Mouse (Mus musculus): ENCODE data around the gene Pbxip1. TPM values are rescaled to one million over a fixed set of nuclear protein-coding genes. Genes with fewer than 3 reads are reported as not detected.

The Pbxip1 gene
- polyA plus RNA-seq, 1 experiment from 2014 or later: 10.0 TPM

DNA sequence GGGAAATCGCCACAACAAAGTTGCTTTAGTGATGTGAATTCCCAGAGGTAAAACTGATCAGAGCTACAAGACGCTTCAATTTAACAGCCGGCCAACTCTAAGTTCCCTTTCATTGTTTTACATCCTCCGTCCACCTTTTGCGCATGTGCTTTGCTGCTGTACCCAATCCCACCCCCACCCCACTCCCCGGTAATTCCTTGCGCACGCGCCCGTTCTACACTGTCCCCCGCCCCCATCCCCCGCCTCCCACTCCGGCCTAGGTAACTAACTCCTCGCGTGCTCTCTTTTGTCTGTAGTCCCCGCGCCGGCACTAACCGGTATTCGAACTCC is 18.7 kb upstream of the Pbxip1 start:
- 0% methylated on average over 20 of the region's 20 CpGs for WGBS
- no peaks in the 10 kb centered on the region for H3K9me3 ChIP-seq (ENCODE audit: control insufficient read depth, low read length)

DNA sequence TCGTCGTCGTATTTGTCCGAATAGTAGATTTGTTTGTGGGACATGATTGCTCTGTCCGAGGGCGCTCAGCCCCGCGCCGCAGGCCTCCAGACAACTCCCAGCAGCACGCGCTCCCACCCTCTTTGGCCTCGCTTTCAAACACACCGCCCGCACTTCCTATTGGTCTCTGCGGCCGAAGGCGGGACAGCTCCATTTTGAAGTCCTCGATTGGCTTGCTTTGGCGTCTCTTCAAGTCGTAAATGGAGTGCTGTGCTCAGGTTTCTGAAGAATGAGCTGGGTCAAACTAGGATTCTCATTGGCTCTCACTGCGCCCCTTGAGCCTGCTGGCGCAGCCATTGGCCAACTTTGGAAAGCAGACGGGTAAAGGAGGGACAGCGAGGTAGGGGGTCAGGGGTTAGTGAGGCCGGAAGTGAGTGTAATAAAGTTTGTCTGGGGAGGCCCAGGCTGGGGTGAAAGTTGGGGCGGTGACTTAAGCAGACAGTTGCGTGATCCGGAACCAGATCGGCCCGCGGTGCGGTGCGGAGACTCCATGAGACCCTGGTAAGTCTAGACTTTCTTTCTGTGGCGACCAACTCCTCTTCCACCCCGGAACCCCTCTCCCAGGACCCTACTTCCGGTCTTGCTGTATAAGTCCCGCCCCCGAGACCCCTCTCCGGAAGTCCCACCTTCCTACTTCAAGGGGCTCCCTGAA is 18.2 kb upstream of the Pbxip1 start, which contains the start of the genes Cks1b and Shc1:
Cks1b (minus strand) TSS at position 214 of the 691 bp plus-strand sequence.
Shc1 (plus strand) TSS at position 274 of the 691 bp plus-strand sequence.
- Histone ChIP-seq H3K27ac (ENCODE audit: low read depth, low read length) (peak within 1 kb of the TSS; percentile 85), H3K4me3 (ENCODE audit: low read depth, low read length) (peak within 1 kb of the TSS; percentile 57), H3K9me3 (ENCODE audit: control insufficient read depth, low read length) (no peaks in the 10 kb centered on the region), H3K36me3 (ENCODE audit: control insufficient read depth, insufficient read depth, low read length) (peaks cover 14% of the 10 kb centered on the region), H3K4me1 (replicated peaks; ENCODE audit: control insufficient read depth, insufficient read depth, low read length) (peaks cover 24% of the 10 kb centered on the region), H3K9ac (ENCODE audit: low read length) (peak within 1 kb of the TSS; percentile 75), H3K4me2 (ENCODE audit: low read depth, low read length, severe bottlenecking) (peak within 1 kb of the TSS; percentile 92), H3K27me3 (ENCODE audit: control insufficient read depth, insufficient read depth, low read length) (no peaks in the 10 kb centered on the region)
- under 1% methylated on average over 38 of the region's 39 CpGs for WGBS
- DNase-seq (ENCODE audit: low spot score): peak; percentile 97
- peak; percentile 96 for ATAC-seq (replicated peaks; ENCODE audit: low FRiP score)

More for the DNA sequence above, 18.7 kb upstream of the Pbxip1 start:
- H3K4me2 ChIP-seq (ENCODE audit: low read depth, low read length, severe bottlenecking): peak overlapping the region; percentile 92
- DNase-seq (ENCODE audit: low spot score) (no peak), ATAC-seq (replicated peaks; ENCODE audit: low FRiP score) (peak; percentile 59)
- peaks cover 24% of the 10 kb centered on the region for H3K4me1 ChIP-seq (replicated peaks; ENCODE audit: control insufficient read depth, insufficient read depth, low read length)
- peak overlapping the region; percentile 85 for H3K27ac ChIP-seq (ENCODE audit: low read depth, low read length)
- no peaks in the 10 kb centered on the region for H3K27me3 ChIP-seq (ENCODE audit: control insufficient read depth, insufficient read depth, low read length)
- peak overlapping the region; percentile 75 for H3K9ac ChIP-seq (ENCODE audit: low read length)
- peak overlapping the region; percentile 57 for H3K4me3 ChIP-seq (ENCODE audit: low read depth, low read length)
- peaks cover 14% of the 10 kb centered on the region for H3K36me3 ChIP-seq (ENCODE audit: control insufficient read depth, insufficient read depth, low read length)

DNA sequence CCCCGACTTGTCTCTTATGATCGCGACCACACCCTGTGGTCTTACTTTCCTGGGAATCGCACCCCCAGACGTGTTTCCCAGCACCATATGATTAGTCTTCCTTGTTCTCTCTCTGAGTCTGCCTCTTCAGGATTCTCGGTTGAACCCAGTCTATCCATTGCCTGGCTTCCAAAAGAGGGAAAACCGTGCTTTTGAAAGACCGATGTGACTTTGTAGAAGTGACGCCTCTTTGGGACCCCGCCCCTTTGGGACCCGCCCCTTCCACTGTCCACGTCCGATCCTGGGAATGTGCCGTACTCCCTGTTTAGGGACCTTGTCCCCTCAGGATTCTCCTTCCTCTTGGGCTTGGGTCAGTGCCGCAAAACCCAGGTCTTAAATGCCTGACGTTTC is 17.6 kb upstream of the Pbxip1 start:
- DNase-seq (ENCODE audit: low spot score) (peak; percentile 84), ATAC-seq (replicated peaks; ENCODE audit: low FRiP score) (peak; percentile 13)
- H3K27me3 ChIP-seq (ENCODE audit: control insufficient read depth, insufficient read depth, low read length): no peaks in the 10 kb centered on the region
- H3K36me3 ChIP-seq (ENCODE audit: control insufficient read depth, insufficient read depth, low read length): peaks cover 14% of the 10 kb centered on the region
- no peaks in the 10 kb centered on the region for H3K9me3 ChIP-seq (ENCODE audit: control insufficient read depth, low read length)
- peak overlapping the region; percentile 85 for H3K27ac ChIP-seq (ENCODE audit: low read depth, low read length)
- WGBS: 1% methylated on average over 16 of the region's 16 CpGs
- H3K9ac ChIP-seq (ENCODE audit: low read length): peak overlapping the region; percentile 67
- peak overlapping the region; percentile 57 for H3K4me3 ChIP-seq (ENCODE audit: low read depth, low read length)
- peak overlapping the region; percentile 92 for H3K4me2 ChIP-seq (ENCODE audit: low read depth, low read length, severe bottlenecking)
- H3K4me1 ChIP-seq (replicated peaks; ENCODE audit: control insufficient read depth, insufficient read depth, low read length): peaks cover 24% of the 10 kb centered on the region

DNA sequence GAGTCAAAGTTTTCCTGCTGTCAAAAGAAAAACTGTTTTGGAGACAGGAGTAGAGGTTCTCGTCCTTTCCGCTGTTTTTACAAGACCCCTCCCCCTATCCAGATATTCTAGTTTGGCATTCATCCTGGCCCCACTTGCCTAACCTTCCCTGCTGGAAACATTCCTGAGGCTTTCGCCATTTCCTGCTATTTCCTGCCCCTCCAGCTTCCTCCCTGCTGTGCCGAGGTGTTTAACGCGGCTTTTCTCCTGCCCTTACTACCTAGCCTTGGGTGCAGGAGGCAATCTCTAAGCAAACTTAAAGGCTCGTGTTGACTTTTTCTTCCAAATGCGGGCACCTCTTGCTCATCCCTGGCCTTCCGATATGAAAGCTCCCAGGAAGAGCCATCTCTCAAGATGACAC is 16.9 kb upstream of the Pbxip1 start:
- Histone ChIP-seq H3K36me3 (ENCODE audit: control insufficient read depth, insufficient read depth, low read length) (peaks cover 12% of the 10 kb centered on the region), H3K4me3 (ENCODE audit: low read depth, low read length) (peak overlapping the region; percentile 57), H3K27me3 (ENCODE audit: control insufficient read depth, insufficient read depth, low read length) (no peaks in the 10 kb centered on the region), H3K9me3 (ENCODE audit: control insufficient read depth, low read length) (no peaks in the 10 kb centered on the region), H3K27ac (ENCODE audit: low read depth, low read length) (peak overlapping the region; percentile 85), H3K4me1 (replicated peaks; ENCODE audit: control insufficient read depth, insufficient read depth, low read length) (peaks cover 24% of the 10 kb centered on the region), H3K4me2 (ENCODE audit: low read depth, low read length, severe bottlenecking) (peak overlapping the region; percentile 92), H3K9ac (ENCODE audit: low read length) (peak overlapping the region; percentile 67)
- ATAC-seq (replicated peaks; ENCODE audit: low FRiP score): no peak
- DNase-seq (ENCODE audit: low spot score): no peak
- 5% methylated on average over 9 of the region's 9 CpGs for WGBS

DNA sequence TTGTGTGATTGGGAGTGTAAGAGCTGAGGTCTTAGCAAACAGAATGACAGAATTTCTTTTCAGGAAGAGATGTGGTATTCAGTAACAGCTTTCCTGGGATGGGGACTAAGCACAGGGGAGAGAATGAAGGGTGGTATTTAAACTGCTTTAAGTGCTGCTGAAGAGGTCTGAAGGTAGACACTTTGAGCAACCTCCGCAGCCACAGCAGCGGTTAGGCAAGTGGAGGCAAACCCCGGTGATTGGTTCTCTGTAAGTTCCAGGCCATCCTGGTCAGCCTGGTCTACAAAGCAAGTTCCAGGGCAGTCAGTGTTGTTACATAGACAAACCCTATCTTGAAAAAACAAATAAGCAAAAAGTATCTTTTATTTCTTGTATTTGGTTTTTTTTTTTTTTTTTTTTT is 16.5 kb upstream of the Pbxip1 start:
- no peaks in the 10 kb centered on the region for H3K27me3 ChIP-seq (ENCODE audit: control insufficient read depth, insufficient read depth, low read length)
- WGBS: 45% methylated on average over 3 of the region's 3 CpGs
- H3K4me1 ChIP-seq (replicated peaks; ENCODE audit: control insufficient read depth, insufficient read depth, low read length): peaks cover 24% of the 10 kb centered on the region
- H3K9ac ChIP-seq (ENCODE audit: low read length): peak overlapping the region; percentile 67
- peaks cover 8% of the 10 kb centered on the region for H3K36me3 ChIP-seq (ENCODE audit: control insufficient read depth, insufficient read depth, low read length)
- H3K4me3 ChIP-seq (ENCODE audit: low read depth, low read length): peak overlapping the region; percentile 57
- ATAC-seq (replicated peaks; ENCODE audit: low FRiP score): no peak
- no peak for DNase-seq (ENCODE audit: low spot score)
- peak overlapping the region; percentile 85; the same call in 1 of the 2 replicates for H3K27ac ChIP-seq (ENCODE audit: low read depth, low read length)
- no peaks in the 10 kb centered on the region for H3K9me3 ChIP-seq (ENCODE audit: control insufficient read depth, low read length)
- peak overlapping the region; percentile 92 for H3K4me2 ChIP-seq (ENCODE audit: low read depth, low read length, severe bottlenecking)

DNA sequence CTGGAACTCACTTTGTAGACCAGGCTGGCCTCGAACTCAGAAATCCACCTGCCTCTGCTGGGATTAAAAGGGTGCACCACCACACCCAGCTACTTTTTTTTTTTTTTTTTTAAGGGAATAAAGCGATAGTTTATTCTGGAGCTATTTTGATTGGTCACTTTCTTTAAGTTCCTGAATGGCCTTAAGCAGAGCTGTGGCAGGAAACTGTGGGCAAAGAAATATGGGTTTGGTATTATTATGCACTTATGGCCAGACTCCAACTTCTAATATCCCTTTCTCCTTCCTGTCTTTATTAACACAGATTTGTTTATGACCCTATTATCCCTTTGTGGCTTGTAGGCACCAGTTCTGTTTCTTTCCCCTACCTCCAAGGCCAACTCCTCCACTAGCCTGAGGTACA is 16.1 kb upstream of the Pbxip1 start:
- Histone ChIP-seq H3K4me1 (replicated peaks; ENCODE audit: control insufficient read depth, insufficient read depth, low read length) (peaks cover 24% of the 10 kb centered on the region), H3K4me2 (ENCODE audit: low read depth, low read length, severe bottlenecking) (0 out of 2 replicates have a peak overlapping the region, but pooled peaks have one; percentile 54), H3K27ac (ENCODE audit: low read depth, low read length) (0 out of 2 replicates have a peak overlapping the region, but pooled peaks have one; percentile 18), H3K9me3 (ENCODE audit: control insufficient read depth, low read length) (no peaks in the 10 kb centered on the region), H3K4me3 (ENCODE audit: low read depth, low read length) (no peak overlapping the region), H3K27me3 (ENCODE audit: control insufficient read depth, insufficient read depth, low read length) (no peaks in the 10 kb centered on the region), H3K9ac (ENCODE audit: low read length) (no peak overlapping the region), H3K36me3 (ENCODE audit: control insufficient read depth, insufficient read depth, low read length) (peaks cover 5% of the 10 kb centered on the region)
- DNase-seq (ENCODE audit: low spot score) (no peak), ATAC-seq (replicated peaks; ENCODE audit: low FRiP score) (no peak)
- WGBS: 66% methylated on average over 2 of the region's 2 CpGs

DNA sequence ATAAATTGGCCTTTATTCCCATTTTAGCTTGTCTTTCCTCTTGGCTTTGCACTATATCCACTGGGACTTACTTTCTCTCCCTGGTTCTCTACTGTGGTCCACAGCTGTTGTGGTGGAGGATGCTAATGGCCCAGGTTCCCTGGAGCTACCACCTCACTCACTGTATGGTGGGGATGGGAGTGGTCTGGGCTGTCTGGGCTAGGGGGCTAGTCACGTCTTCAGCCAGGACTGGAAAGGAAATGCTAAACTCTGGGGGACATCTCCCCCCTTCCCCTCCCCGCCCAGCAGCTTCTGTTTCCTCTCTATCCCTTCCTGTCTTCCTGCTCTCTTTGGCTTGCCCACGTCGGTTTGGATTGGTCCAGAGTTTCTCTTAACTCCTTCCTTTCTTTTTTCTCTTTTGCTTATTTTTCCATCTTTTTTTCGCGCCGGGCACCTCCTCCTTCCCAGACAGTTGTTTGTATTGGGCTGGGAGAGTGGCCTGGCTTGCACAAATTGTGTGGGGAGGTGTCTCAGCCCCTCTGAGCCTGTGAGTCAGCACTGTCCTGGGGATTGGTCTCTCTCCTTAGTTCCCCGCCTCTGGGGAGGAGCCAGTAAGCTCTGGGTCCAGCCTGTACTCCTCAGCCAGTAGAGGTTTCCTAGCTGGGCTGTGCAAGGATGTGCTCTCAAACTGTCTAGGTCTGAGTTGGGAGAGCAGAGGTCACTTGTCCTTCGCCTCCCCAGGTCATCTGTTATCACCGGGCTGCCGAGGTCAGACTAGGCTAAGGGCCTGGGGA is 15.3 kb upstream of the Pbxip1 start:
- Histone ChIP-seq H3K27me3 (ENCODE audit: control insufficient read depth, insufficient read depth, low read length) (no peaks in the 10 kb centered on the region), H3K9me3 (ENCODE audit: control insufficient read depth, low read length) (no peaks in the 10 kb centered on the region), H3K9ac (ENCODE audit: low read length) (peak overlapping the region; percentile 57), H3K4me1 (replicated peaks; ENCODE audit: control insufficient read depth, insufficient read depth, low read length) (peaks cover 24% of the 10 kb centered on the region), H3K27ac (ENCODE audit: low read depth, low read length) (0 out of 2 replicates have a peak overlapping the region, but pooled peaks have one; percentile 18), H3K4me2 (ENCODE audit: low read depth, low read length, severe bottlenecking) (peak overlapping the region; percentile 54), H3K4me3 (ENCODE audit: low read depth, low read length) (peak overlapping the region; percentile 26), H3K36me3 (ENCODE audit: control insufficient read depth, insufficient read depth, low read length) (peaks cover under 1% of the 10 kb centered on the region; the same call in 1 of the 2 replicates)
- WGBS: 4% methylated on average over 11 of the region's 11 CpGs
- ATAC-seq (replicated peaks; ENCODE audit: low FRiP score) (peak; percentile 44; the same call in 1 of the 2 replicates), DNase-seq (ENCODE audit: low spot score) (peak; percentile 80)

DNA sequence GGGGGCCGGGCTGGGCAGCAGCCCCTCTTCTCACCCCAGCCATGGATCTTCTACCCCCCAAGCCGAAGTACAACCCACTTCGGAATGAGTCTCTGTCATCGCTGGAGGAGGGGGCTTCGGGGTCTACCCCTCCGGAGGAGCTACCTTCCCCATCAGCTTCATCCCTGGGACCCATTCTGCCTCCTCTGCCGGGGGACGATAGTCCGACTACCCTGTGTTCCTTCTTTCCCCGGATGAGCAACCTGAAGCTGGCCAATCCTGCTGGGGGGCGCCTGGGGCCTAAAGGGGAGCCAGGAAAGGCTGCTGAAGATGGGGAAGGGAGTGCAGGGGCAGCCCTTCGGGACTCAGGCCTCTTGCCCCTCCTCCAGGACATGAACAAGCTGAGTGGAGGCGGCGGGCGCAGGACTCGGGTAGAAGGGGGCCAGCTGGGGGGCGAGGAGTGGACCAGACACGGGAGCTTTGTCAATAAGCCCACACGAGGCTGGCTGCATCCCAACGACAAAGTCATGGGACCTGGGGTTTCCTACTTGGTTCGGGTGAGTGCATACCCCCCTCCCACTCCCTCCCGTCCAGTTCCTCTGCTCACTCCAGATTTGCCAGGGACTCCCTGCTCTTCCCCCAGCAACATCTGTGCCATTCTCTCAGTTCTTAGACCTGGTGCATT is 14.6 kb upstream of the Pbxip1 start:
- DNase-seq (ENCODE audit: low spot score) (no peak), ATAC-seq (replicated peaks; ENCODE audit: low FRiP score) (no peak)
- peak overlapping the region; percentile 26 for H3K4me3 ChIP-seq (ENCODE audit: low read depth, low read length)
- H3K9me3 ChIP-seq (ENCODE audit: control insufficient read depth, low read length): no peaks in the 10 kb centered on the region
- H3K9ac ChIP-seq (ENCODE audit: low read length): peak overlapping the region; percentile 57
- no peak overlapping the region for H3K27ac ChIP-seq (ENCODE audit: low read depth, low read length)
- under 1% methylated on average over 22 of the region's 22 CpGs for WGBS
- peak overlapping the region; percentile 54 for H3K4me2 ChIP-seq (ENCODE audit: low read depth, low read length, severe bottlenecking)
- H3K4me1 ChIP-seq (replicated peaks; ENCODE audit: control insufficient read depth, insufficient read depth, low read length): peaks cover 18% of the 10 kb centered on the region
- no peaks in the 10 kb centered on the region; the same call in none of the 2 replicates for H3K36me3 ChIP-seq (ENCODE audit: control insufficient read depth, insufficient read depth, low read length)
- H3K27me3 ChIP-seq (ENCODE audit: control insufficient read depth, insufficient read depth, low read length): no peaks in the 10 kb centered on the region
